In the genomic region with DNA sequence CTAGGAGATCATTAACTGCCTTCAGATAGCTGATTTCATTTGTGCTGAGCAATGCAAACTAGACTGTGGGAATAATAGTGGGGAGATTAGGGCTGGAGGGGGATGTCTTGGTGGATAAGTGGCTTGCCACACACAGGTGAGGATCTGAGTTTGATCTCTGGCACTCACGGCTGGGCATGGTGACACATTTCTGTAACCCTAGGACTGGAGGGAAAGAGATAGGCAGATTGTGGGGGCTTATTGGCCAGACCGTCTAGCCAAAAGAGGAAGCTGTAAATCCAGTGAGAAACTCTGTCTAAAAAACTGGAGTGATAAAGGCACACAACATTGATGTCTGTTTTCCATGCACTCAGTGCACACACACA, we compare ENCODE assay signal across 18 mouse cellular contexts.
"Had no signal": no experiment of that assay in that cellular context is flagged by ENCODE, and none has a peak within 500 bp of the region (broad histone marks: within the 10 kb centered on the region; RNA-seq: fewer than 3 reads in every experiment).

No protein-coding gene starts in this region.

- H3K4me3 ChIP-seq: midbrain, embryonic 10.5 days; midbrain, embryonic 12.5 days; myocyte; neural tube, embryonic 13.5 days; neural tube, embryonic 15.5 days had no signal

- H3K4me1 ChIP-seq: midbrain, embryonic 10.5 days; midbrain, embryonic 12.5 days; neural tube, embryonic 13.5 days; neural tube, embryonic 15.5 days had no signal

- ATAC-seq: midbrain, embryonic 16.5 days had no signal

- DNase-seq: lung, embryonic 14.5 days; lung, postnatal 10 days; lung, postnatal 4 days; midbrain, embryonic 14.5 days; retina, postnatal 1 day; right cerebral cortex, adult 18-20 months; right cerebral cortex, postnatal 25 days; right cerebral cortex, postnatal 4 days; spleen, adult 18-20 months; thymus, adult 18-20 months; thymus, postnatal 14 days; thymus, postnatal 36 days had no signal

- H3K27ac ChIP-seq: midbrain, embryonic 10.5 days; midbrain, embryonic 12.5 days; neural tube, embryonic 13.5 days; neural tube, embryonic 15.5 days had no signal

- H3K4me2 ChIP-seq: lung, embryonic 14.5 days; midbrain, embryonic 12.5 days; neural tube, embryonic 13.5 days; neural tube, embryonic 15.5 days had no signal

- H3K27me3 ChIP-seq: midbrain, embryonic 12.5 days; neural tube, embryonic 13.5 days; neural tube, embryonic 15.5 days had no signal

- H3K36me3 ChIP-seq: midbrain, embryonic 10.5 days; midbrain, embryonic 12.5 days; neural tube, embryonic 13.5 days; neural tube, embryonic 15.5 days had no signal

- H3K9ac ChIP-seq: lung, embryonic 14.5 days; midbrain, embryonic 12.5 days; neural tube, embryonic 13.5 days; neural tube, embryonic 15.5 days had no signal

- H3K9me3 ChIP-seq: midbrain, embryonic 10.5 days; midbrain, embryonic 12.5 days; neural tube, embryonic 13.5 days; neural tube, embryonic 15.5 days had no signal
